Mouse (Mus musculus) ES-CJ7 (cell line): Measurements from ENCODE around the gene Bad.

Experiments used
- DNase-seq: peaks from one replicate; pipeline ENCODE4 v3.0.0; 2011; ENCODE audit warnings: low read depth, low spot score

Bad gene

DNA sequence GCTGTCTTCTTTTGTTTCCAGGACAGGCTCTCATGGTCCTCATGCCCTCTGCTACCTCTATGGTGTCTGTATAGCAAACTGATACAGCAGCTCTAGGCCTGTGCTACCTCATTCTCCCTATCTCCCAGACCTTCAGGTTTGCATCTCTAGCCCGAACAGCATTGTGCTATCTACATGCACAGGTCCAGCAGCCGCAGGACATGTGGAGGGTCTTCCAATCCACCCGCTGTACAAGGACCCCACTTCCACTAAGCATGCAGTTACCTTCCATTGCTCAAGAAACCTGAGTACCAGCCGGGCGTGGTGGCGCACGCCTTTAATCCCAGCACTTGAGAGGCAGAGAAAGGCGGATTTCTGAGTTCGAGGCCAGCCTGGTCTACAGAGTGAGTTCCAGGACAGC is 27.1 kb upstream of the Bad start:
- DNase-seq, result no peak

DNA sequence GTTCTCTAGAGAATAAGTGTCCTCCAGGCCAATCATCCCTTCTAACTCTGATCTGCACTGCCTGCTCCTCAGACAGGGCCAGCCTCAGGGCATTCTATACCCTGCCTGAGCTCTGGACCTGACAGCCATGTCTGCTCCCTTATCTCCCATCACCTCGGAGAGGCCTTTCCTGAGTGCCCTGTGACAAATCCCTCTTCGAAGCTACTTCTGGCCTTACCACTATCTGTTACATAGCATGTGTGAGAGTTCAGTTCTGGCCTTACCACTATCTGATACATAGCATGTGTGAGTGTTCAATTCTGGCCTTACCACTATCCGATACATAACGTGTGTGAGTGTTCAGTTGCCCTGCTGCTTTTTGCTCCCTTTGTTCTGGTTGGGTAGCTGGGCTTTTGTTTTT is 26.4 kb upstream of the Bad start:
- no peak for DNase-seq

DNA sequence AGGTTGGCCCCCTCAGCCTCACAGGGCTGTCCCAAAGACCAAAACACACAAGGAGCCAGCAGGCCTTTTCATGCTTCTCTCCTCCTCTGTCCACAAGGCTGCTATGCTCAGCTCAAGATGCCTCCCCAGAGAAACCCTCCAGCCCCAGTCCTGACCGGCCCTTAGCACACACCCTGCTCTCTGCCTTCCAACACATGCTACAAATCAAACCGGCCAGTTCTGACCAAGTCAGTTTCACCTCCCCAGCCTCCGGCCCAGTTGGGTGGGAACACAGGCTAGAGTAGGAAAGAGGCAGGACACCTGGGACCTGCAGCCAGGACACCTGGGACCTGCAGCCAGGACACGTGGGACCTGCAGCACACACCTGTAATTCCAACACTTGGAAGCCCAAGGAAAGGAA is 25.2 kb upstream of the Bad start:
- DNase-seq, result no peak

DNA sequence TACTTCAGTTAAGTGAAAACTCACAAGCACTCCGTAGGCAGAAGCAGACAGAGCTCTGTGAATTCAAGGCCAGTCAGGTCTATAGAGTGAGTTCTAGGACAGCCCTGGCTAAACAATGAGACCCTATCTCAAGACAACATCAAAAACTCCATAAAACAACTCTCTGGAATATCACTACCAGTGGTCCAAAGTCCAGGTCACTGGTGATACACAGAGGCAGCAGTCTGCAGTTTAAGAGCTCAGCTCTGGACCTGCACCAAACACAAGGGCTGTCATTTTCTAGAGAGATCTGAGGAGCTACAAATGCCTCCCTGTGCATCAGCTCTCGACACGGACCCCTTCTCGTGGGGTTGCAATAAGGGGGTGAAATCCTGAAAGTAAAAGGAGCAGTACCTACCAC is 23.3 kb upstream of the Bad start:
- DNase-seq, result no peak

DNA sequence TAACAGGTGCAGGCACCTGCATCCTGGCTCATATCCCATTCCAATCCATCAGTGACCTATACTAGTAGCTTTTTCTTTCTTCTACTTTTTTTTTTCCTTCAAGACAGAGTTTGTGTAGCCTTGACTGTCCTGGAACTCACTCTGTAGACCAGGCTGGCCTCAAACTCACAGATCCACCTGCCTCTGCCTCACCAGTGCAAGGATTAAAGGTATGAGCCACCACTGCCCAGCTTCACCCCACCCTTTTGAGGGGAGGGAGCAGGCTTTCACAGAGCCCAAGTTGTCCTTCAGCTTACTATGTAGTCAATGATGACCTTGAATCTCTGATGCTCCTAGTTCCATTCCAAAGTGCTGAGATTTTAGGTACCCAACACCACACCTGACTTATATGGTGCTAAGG is 22.2 kb upstream of the Bad start:
- no peak for DNase-seq

DNA sequence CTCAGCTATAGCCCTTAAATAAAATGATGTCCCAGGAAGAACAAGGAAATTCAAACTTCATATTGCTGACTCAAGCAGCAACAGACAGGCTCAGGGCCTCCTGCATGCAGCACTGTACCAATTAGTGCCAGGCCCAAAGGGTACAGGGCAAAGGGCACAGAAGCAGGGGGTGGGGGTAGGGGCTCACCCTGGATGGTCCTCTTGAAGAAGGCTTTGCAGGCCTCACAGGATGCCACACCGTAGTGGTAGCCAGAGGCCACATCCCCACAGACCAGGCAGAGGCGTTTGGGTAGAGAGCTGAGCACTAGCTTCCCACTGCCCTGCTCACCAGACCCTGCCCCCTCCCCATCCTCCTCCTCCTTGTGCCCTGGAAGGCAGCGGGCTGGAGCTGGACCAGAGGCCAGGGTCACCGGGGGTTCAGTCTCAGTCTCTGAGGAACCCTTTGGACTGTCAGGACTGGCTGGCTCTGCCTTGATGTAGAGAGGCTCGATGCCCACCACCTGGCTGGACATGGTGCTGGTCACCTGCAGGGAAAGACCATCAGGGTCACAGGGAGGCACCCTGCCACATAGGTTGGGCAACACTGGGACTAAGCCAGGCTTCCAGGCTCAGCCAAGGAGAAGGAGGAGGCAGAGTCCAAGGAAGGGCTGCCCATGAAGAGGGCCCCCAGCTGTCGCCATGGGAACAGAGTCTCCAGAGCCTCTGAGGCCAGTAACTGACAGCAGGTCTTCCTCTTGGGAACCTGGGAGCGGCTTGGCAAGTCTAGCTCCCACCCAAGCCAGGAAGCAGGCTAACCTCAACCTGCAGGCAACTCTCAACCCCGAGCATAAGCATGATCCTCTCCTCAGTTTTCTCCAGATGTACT is 21.6 kb upstream of the Bad start:
- DNase-seq, result no peak

DNA sequence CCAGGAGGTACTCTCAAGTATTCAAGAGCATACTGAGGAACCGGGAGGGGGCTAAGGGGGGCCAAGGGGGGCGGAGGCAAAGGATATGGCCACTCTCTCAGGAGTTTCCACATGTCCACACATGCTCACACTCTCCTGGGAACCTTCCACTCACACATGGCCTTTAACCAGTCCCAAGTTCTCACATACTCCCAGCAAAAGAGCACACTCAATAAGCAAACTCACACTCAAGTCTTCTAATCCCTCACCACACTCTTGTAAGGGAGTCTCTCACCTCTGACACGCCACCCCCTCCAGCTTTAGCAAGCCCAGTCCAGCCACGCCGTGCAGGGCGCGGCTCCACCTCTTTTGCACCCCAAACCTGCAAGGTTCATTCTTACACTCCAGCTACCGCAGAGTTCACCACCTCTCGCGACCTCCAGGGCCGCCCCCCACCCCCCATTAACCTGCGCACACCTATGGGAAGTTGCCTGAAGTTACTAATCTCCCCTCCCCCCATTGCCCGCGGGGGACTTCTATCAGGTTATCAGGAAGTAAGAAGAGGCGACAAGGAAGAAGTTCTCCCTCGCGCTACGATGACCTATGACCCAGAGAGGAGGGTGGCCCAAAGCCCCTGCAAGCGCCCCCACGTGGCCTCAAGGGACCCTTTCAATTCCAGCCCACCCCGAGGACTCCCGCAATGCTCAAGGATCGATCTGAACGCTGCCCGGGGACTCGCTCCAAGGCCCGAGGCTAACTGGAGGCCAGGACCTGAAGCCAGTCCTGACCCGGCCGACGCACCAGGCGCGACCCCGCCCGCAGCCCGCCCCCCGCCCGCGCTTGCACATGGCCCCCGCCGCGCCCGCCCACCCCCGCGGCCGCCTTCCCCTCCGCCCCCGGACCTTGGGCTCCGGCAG is 20.7 kb upstream of the Bad start:
- DNase-seq, result peak; percentile 85

DNA sequence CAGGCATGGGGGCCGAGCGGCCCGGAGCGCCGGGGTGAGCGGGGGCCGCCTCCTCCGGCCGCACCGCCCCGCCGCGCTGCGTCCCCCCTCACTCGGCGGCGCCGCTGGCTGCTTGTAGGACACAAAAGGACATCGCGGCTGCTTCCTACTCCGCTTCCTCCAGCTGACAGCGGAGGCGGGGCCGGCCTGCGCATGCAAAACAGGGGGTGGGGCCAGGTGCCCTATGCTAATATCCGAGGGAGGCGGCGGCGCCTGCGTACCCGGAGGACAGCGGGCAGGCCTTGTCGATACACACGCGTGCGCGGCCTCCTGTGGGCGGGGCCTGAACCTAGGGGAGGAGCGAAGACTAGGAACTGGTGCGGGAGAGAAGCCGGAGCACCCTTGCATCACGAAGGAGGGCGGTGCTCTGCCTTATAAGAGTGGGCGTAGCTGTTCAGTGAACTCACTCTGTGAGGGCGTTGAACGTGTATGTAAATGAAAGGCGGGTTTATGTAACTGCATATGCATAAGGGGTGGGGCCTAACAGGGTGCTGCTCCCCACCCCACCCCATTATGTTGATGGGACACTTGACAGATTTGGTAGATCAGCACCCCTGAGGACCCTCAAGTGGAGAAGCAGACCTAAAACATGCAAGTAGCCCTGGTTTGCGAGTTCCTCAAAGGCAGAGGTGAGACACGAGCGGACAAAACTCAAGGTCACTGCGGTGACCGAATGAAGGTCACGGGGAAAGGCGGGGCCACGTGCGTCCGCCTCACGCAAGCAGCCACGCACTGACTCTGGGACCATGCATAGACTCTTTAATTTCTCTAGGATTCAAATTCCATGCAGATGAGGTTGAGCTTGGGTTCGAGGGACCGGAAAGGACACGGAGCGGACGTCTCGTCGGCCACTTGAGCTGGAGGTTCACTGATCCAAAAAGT is 19.8 kb upstream of the Bad start, which contains the start of gene Esrra:
Gene Esrra (minus strand): TSS at position 167 of the 921 bp plus-strand sequence.
- DNase-seq, result peak; percentile 100

DNA sequence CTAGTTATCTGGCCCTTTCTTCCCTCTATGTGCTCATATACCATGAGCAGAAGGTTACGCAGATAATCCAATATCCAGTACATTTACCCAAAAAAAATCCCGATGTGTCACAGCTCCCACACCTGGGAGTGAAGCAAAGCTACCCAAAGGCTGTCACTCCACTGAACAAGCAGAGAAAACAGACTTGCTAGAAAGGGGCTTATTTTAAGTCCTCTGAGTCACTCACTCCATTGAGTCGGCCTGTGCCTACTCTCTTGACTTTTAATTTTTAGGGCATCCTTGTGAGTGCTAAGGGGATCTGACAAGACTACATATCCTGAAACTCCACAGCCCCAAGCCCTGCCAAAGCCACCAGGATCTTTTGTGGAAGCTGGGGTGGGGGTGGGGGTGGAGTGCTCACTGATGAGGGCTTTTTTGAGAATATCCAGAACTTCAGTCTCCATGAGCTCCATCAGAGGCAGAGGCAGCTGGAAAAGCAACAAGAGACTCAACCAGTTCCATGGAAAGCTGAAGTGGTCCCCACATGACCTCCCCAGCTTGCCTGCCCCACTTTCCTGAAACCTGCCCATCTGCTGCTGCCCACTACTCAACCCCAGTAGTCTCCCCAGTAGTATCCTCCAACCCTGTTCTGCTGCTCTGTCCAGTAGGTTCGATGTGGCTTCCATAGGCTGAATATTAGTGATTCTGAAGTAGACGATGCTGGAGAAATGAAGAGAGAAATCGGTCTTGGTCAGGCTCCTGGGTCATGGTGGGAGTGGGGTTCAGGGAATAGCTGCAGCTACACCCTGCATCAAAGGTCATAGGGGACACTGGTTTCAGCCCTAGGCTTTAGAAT is 18.5 kb upstream of the Bad start:
- DNase-seq, result no peak

DNA sequence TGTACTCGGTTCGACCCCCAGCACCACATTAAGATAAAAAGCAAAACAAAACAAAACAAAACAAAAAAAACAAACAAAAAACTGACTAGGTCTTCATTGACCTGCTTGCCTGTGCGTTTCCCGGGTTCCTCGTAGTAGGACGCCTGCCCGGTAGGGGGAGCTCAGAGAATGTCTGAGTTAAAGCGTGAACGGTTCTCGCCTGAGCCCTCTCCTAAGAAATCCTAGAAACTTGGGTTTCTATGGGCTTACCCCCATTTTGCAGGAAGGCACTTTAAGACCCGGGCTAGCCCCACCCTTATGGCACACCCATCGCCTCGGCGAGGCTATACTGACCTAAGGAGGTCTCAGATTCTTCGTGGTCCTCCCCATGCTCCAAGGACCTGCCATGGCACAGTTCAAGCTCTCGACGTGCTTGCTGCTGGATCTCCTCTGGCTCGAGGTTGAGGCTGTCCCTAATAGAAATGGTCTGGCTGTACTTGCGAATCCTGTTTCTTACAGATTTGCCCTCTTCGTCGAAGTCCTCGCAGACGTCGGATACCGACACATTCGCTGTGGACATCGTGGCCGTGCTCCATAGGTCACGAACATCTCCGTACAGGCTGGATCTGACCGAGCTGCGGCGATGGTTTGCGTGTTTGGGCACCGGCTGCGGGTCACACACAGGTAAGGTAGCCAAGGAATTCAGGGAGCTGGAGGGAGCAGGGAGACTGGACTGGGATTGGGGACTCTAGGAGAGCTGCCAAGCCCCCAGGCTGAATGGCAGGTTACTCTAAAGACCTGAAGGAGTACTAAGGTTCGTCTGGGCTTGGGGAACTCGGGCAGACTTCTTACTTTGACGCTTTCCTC is 17.0 kb upstream of the Bad start:
- DNase-seq, result peak; percentile 84

DNA sequence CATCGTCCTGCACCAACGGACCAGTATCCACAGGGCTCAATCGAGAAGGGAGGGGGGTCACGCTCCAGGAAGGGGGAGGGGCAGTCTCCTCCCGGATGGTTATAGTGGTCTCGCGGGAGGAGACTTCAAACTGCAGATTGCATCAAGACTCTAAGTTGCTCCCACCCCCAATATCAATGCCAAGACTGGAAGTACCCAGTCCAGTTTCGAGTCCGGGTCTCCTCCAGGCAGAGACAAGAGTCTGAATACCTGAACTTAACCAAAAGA is 16.4 kb upstream of the Bad start, which contains the start of gene Catsperz:
Gene Catsperz (minus strand): TSS at position 74 of the 267 bp plus-strand sequence.
- no peak for DNase-seq

DNA sequence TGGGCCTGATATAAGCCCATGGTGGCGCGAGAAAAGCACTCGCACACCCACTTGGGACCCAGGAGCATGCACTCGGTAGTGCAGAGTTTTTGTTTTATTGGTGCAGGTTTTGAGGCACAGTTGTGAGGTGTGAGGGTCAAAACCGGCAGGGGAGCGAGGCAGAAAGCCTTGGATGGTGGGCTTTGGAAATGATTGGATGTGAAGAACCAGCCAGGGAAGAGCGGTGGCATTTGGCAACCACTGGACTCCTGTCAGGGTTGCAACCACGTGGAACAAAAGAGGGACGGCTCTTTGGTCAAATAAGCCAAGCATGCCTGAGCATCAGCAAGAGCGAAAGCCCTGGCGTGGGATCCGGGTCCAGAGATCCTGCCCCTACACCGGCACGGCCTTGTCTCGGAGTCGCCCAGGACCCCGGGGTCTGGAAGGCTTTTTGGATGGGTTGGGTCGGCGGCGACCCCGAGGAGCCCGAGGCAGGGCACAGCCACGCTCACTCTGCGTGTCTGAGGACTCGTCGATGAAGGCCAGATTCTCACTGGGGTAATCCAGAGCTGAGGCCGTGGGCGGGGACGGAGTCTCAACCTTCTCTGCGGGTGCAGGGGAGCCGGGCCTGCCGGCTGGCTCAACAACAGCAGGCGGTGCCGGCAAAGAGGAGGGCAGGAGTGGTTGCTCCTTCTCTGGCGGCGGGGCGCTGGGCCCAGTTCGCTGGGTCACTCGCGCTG is 15.9 kb upstream of the Bad start:
- no peak for DNase-seq

DNA sequence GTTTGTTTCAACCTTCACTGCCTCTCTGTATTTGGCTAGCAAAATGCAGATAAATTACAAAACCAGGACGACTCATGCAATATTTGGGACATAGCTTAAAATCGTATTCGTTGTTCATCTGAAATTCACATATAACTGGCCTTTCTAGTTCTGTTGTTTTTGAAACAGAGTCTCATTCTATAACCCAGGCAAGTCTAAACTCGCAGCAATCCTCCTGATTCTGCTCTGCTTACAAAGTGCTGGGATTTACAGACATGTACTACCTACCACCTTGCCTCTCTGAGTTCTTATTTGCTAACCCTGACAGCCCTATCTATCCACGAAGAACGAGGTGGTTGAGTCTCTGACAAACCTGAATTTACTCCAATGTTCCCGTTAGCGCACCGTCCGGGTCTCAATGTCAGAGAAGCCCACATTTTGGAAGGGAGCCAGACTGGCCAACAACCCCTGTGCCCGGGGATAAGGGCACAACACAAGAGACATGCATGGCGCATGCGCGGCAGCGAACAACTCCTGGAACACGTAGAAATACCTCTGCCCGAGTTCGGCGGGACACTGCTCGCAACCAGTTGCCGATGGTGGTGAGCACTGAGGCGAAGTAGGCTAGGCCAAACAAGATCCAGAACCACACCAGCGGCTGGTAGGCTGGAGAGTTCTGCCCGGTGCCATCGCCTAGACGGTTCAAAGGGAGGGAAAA is 15.0 kb upstream of the Bad start:
- DNase-seq, result no peak

DNA sequence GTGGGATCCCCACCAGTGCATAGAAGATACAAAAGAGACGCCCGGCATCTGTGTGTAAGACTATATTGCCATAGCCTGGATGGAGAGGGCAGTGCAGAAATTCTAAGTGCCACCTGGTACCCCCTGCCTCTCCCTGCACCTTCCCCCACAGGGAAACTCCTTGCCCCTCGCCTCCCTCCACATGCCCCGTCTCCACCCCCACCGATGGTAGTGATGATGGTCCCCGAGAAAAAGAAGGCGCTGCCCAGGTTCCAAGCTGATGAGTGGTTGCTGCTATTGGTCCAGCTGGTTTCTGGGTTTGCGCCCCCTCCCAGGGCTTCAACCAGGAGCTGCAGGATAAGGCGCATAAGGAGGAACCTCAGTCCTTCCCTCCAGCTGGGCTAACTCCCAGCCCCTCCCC is 13.6 kb upstream of the Bad start:
- no peak for DNase-seq

DNA sequence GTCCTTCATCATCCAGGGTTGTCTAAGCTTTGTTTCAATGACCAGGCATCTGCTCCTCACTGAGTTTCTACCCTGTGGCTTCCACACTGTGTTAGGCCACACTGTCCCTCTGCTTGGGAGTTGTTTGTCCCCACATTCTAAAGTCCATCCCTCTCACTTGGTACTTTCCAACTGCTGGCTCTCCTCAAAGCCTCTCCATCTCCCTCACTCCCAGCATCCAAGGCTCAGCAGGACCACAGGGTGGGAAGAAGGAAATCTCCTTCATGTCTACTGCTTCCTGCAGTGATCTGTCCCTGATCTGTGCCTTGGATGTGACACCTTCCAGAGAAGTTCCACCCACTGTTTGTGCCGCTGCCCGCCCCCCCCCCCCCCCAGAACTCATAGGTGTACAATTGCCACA is 10.7 kb upstream of the Bad start:
- DNase-seq, result no peak

DNA sequence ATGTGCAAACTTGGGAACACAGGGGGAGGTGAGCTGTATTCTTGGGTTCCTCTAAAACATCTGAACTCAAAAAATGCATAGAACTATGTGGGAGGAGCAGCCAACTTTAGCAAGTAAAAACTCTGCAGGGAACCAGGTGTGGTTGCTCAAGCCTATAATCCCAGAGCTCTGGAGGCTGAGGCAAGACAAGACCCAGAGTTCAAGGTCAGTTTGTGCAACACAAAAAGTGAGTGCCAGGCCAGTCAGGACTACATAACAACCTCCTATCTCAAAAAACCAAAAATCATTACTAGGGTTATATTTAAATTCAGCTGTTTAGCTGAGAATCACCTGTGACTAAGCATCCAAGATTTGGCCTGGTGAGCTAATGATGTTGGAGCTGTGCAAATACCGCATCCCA is 9.6 kb upstream of the Bad start:
- DNase-seq, result no peak

DNA sequence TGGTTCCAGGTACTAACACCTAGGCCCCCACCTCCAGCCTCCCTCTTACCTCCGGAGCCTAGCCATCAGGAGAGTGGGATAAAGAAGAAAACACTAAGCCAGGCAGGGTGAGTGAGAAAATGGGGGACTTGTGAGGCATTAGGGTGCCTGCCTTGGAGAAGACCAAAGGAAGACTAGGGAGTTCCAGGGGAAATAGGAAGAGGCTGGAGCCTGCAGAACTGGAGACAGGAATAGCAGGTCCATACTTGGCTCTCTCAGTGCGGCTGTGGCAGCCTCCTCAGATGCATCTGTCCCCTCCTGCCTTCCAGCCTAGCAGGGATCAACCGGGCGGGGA is 8.6 kb upstream of the Bad start:
- DNase-seq, result no peak

DNA sequence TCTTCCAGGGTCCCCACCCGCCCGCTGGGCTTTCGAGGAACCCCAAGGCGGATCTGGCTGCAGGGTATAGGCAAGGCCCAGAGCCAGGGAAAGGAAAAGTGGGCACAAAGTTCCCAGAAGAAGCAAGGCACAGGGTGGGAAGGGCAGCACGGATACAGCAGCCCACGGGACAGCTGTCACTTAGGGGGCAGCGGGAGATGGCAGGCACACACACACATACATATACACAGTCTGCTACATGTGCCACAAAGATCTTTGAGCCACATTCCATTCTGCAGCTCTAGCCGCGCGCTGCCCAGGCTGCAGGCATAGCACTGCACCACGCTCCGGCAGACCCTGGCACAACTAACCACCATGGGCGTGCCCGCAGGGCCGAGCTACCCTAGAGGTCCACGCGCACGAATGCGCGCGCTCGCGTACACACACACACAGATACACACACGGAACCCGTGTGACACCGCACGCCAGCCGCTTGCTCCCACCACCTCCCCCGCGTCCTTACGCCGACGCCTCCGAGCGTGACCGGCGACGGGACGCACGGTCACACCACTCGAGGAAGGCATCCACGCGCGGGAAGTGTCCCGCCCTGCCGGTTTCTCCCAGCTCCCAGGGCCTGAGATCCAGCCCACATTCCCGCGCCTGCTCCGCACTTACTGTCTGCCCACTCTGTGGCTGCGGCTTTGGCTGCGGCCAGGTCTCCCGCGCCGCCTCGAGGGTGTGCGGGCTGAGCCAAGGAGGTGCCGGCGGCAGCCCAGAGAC is 8.0 kb upstream of the Bad start:
- no peak for DNase-seq
